Mouse (Mus musculus): Measurements from ENCODE around the gene Sytl2.

DNA sequence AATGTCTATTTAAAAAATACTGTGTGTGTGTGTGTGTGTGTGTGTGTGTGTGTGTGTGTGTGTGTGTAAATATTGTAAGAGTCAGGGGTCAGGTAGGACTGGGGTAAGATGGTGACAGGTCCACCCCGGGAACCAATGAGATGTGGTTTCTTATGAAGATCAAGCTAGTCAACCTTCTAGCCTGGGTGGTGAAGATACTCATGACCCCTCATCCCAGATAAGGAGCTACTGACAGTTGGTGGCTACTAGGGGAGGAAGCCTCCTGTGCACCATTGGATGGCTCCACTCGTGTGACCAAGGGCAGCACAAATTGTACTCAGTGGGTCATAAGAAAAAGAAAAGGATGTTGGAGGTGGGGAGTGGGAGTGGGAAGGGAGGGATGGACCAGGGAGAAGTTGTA, 42.2 kb upstream of the Sytl2 start:
- TF ChIP-seq CTCF (IDR thresholded peaks at IDR 0.05; ENCODE audit: borderline replicate concordance, extremely low read depth, insufficient read depth, insufficient read length) (no peak), POLR2A (IDR thresholded peaks at IDR 0.05; ENCODE audit: borderline replicate concordance, extremely low read depth, insufficient read depth, insufficient read length, poor library complexity, severe bottlenecking) (no peak)
